Mouse (Mus musculus) bone marrow macrophage, adult 2 months (primary cell): ENCODE data around the gene Pax8.

Source experiments
- CTCF ChIP-seq: IDR thresholded peaks from 2 replicates; pipeline ENCODE4 v1.5.1; 2012; ENCODE audit warnings: low read depth, mild to moderate bottlenecking, low read length, moderate library complexity
- POLR2A ChIP-seq: IDR thresholded peaks from 2 replicates; pipeline ENCODE4 v1.6.1; 2012; ENCODE audit warnings: mild to moderate bottlenecking, low read depth, low read length, borderline replicate concordance

DNA sequence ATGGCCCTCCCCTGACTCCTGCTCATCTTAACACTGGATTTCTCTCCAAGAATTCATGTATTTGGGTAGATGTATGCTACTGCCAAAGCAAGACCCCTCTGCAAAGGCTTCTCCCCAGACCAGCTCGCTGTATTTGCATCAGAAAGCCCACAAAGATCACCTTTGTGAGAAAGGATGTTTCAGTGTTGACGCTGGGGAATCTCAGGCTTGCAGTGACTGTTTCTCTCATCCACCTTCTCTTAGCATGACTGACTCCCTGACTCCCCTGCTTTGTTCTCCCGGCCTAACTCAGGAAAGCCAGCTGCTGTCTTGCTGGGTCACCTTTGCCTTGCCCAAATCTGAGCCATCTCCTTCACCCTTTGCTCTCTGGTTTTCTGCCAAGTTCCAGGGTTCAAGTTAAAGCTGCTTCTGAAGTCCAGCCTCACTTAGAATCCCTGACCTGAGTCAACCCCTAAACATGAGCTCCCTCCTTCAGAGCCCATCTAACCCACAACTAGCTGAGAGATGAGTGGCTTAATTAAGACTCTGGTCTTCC is 32.1 kb downstream of the Pax8 start:
- TF ChIP-seq CTCF (no peak), POLR2A (no peak)
